Mouse (Mus musculus): Measurements from ENCODE around the gene Cyba. TPM values are rescaled to one million over a fixed set of nuclear protein-coding genes. Genes with fewer than 3 reads are reported as not detected.

Cyba gene
- polyA plus RNA-seq, 1 experiment from 2014 or later, result 238 TPM

DNA sequence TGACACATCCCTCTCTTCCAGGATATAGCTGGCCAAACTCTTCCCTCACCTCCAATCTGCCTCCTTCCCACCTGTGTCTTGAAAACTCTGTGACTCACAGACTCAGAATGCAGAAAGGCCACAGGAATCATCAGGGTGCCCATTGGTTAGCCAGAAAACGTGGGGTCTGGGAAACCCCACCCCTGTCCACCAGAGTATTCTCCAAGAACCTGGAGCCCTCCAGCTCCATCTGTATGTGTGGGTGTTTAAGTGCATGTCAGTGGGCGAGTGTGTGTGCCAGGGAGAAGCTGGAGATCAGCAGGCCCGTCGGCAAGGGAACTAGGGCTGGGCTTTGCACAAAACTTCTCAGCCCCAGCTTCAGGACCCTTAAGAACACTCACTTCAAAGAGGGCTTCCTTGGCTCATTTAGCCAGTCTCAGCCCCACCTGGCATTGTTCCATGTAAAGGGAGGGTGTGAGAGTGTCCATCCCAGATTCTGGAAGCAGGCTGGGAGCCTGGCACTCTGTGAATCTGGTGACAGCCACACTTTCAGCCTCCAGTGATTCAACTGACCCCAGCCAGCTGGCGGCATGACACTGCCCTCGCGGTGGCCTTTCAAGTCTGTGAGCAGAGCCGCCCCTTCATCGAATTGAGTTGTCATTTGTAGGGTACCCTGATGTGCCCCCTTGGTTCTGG, 12.7 kb downstream of the Cyba start:
- H3K36me3 ChIP-seq, result peaks cover 17% of the 10 kb centered on the region
- no peak for ATAC-seq (ENCODE audit: insufficient read depth, low FRiP score, low read depth)
- no peaks in the 10 kb centered on the region for H3K9me3 ChIP-seq
- no peak overlapping the region for H3K4me2 ChIP-seq
- WGBS, result 65% methylated on average over 9 of the region's 9 CpGs
- H3K27ac ChIP-seq, result no peak overlapping the region
- H3K9ac ChIP-seq, result no peak overlapping the region
- no peaks in the 10 kb centered on the region for H3K27me3 ChIP-seq (replicated peaks)
- H3K4me3 ChIP-seq (replicated peaks), result no peak overlapping the region
- H3K4me1 ChIP-seq, result 0 out of 2 replicates have a peak, but pooled peaks cover 4% of the 10 kb centered on the region

DNA sequence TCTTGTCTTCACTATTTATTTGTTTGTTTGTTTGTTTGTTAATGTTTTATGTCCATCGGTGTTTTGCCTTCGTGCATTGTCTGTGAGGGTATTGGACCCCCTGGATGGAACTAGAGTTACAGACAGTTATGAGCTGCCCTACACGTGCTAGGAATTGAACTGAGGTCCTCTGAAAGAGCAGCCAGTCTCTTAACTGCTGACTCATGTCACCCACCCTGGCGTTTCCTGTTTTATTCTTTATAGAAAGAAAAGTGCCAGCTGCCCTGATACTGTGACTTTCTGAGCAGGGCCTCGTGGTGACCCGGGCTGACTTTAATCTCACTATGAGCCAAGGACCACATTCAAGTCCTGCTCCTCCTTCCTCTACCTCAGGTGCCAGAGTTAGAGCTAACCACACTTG, 17.2 kb downstream of the Cyba start:
- Histone ChIP-seq H3K9ac (no peak overlapping the region), H3K27ac (no peak overlapping the region), H3K9me3 (no peaks in the 10 kb centered on the region), H3K4me1 (0 out of 2 replicates have a peak, but pooled peaks cover 4% of the 10 kb centered on the region), H3K36me3 (peaks cover 50% of the 10 kb centered on the region), H3K4me3 (replicated peaks) (no peak overlapping the region), H3K4me2 (no peak overlapping the region), H3K27me3 (replicated peaks) (no peaks in the 10 kb centered on the region)
- no peak for ATAC-seq (ENCODE audit: insufficient read depth, low FRiP score, low read depth)
- 80% methylated on average over 6 of the region's 6 CpGs for WGBS

DNA sequence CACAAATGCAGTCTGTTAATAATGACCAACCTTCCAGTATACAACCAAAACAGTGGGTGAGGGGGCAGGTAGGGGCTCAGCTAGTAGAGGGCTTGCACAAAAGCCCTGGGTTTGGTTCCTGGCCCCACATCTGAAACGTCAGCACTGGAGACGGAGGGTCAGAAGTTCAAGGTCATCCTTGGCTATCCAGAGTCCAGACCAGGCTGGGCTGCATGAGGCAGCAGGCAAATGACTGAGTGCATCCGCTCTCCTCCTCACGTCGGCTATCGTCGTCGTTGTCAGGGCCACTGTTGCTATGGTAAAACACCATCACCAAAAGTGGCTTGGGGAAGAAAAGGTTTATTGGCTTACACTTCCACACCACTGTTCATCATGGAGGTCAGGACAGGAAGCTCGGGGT, 18.4 kb downstream of the Cyba start:
- Histone ChIP-seq H3K9ac (no peak overlapping the region), H3K27me3 (replicated peaks) (no peaks in the 10 kb centered on the region), H3K4me1 (no peaks in the 10 kb centered on the region), H3K4me2 (no peak overlapping the region), H3K36me3 (peaks cover 62% of the 10 kb centered on the region), H3K9me3 (no peaks in the 10 kb centered on the region), H3K27ac (no peak overlapping the region), H3K4me3 (replicated peaks) (no peak overlapping the region)
- ATAC-seq (ENCODE audit: insufficient read depth, low FRiP score, low read depth), result no peak
- 82% methylated on average over 9 of the region's 9 CpGs for WGBS

DNA sequence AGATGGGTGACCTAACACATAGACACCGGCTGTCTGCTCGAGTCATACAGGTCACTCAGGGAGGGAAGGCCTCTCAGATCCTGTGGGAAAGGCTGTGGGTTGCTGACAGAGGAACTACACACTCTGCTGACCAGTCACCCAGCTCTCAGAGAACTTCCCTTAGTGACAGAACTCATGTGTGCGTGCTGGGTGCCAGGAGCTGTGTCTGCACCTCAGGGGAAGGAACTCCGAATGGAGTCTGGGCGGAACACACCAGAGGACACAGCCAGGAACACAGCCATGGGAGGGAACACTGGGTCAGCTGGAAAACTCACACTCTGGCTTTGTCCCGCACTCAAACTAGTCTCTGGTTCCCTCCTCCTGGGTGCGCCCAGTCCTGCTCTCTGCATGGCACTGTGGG, 25.1 kb downstream of the Cyba start:
- H3K9ac ChIP-seq, result no peak overlapping the region
- H3K4me2 ChIP-seq, result no peak overlapping the region
- H3K9me3 ChIP-seq, result no peaks in the 10 kb centered on the region
- H3K27me3 ChIP-seq (replicated peaks), result no peaks in the 10 kb centered on the region
- peaks cover 81% of the 10 kb centered on the region for H3K36me3 ChIP-seq
- no peak overlapping the region for H3K4me3 ChIP-seq (replicated peaks)
- no peak for ATAC-seq (ENCODE audit: insufficient read depth, low FRiP score, low read depth)
- no peak overlapping the region for H3K27ac ChIP-seq
- H3K4me1 ChIP-seq, result no peaks in the 10 kb centered on the region
- 90% methylated on average over 7 of the region's 7 CpGs for WGBS

DNA sequence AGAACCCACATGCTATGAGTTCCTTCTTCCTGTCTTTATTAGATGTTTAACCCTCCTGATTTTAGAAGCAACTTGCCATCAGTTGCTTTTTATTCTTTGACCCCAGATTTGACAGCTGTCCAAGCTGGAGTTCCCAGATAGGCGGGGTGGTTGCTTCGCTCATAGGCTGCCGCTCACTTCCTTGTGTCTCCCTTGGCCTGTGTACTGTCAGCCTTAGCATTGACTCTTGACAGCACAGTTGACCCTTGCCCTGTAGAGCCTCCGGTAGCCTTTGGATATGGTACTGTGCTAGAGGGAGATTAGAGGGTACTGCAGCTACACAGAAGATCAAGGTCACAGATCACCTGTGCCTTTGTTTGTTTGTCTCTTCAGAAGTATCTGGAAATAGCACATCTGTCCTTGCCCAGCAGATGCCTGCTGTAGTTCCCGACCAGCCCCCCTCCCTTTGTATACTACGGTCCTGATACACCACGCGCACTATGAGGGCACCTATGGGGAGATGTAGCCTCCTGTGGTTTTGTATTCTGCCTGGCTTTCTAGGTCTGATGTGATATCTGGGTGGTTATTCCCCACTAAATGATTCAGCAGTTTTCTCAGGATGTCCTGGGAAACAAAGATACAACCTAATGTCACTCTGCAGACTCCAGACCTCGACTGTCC, 27.5 kb downstream of the Cyba start:
- H3K4me2 ChIP-seq, result no peak overlapping the region
- no peaks in the 10 kb centered on the region for H3K4me1 ChIP-seq
- WGBS, result 79% methylated on average over 9 of the region's 9 CpGs
- H3K9me3 ChIP-seq, result no peaks in the 10 kb centered on the region
- no peaks in the 10 kb centered on the region for H3K27me3 ChIP-seq (replicated peaks)
- no peak overlapping the region for H3K27ac ChIP-seq
- no peak overlapping the region for H3K4me3 ChIP-seq (replicated peaks)
- ATAC-seq (ENCODE audit: insufficient read depth, low FRiP score, low read depth), result no peak
- H3K9ac ChIP-seq, result no peak overlapping the region
- peaks cover 74% of the 10 kb centered on the region for H3K36me3 ChIP-seq

DNA sequence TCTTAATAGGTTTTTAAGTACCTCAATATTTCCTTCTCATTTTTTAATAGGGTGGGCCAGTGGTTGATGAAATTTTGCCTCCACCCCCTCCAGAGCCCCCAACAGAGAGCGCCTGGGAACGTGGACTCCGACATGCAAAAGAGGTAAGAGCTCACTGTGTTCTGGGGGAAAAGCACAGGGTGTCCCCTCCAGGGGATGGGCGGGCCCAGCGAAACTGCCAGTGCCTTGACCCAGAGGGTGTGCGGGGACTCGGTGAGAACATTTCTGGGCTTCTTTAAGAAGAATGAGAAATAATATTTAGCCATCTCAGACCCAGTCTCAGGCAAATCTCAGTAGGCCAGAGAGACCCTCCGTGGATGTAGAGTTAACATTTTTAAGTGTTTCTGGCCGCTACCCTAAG, 34.5 kb downstream of the Cyba start:
- H3K9me3 ChIP-seq, result no peaks in the 10 kb centered on the region
- no peak overlapping the region for H3K4me2 ChIP-seq
- H3K27me3 ChIP-seq (replicated peaks), result no peaks in the 10 kb centered on the region
- WGBS, result 94% methylated on average over 9 of the region's 9 CpGs
- no peak for ATAC-seq (ENCODE audit: insufficient read depth, low FRiP score, low read depth)
- H3K27ac ChIP-seq, result no peak overlapping the region
- H3K4me1 ChIP-seq, result no peaks in the 10 kb centered on the region
- peaks cover 51% of the 10 kb centered on the region for H3K36me3 ChIP-seq
- no peak overlapping the region for H3K4me3 ChIP-seq (replicated peaks)
- no peak overlapping the region for H3K9ac ChIP-seq

DNA sequence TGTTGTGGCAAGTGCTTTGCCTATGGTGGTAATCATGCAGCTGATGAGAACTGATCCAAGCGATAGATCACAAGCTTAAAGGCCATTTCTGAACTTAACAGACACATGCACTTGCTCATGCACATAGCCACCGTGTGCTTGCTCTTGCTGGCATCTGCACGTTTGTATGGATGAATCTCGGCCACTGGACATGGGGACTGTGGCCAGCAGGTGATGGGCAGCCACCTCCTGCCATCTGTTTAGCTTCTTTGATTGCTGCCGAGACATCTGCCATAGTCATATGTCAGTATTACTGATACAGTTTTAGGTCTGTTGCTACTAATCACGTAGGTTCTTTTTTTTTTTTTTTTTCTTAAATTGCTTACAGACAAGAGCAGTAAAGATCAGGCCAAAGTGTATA, 37.4 kb downstream of the Cyba start:
- WGBS, result 86% methylated on average over 6 of the region's 6 CpGs
- H3K9ac ChIP-seq, result no peak overlapping the region
- no peaks in the 10 kb centered on the region for H3K27me3 ChIP-seq (replicated peaks)
- no peak overlapping the region for H3K4me2 ChIP-seq
- peaks cover 43% of the 10 kb centered on the region for H3K36me3 ChIP-seq
- no peak overlapping the region for H3K27ac ChIP-seq
- no peaks in the 10 kb centered on the region for H3K4me1 ChIP-seq
- no peak overlapping the region for H3K4me3 ChIP-seq (replicated peaks)
- no peaks in the 10 kb centered on the region for H3K9me3 ChIP-seq
- ATAC-seq (ENCODE audit: insufficient read depth, low FRiP score, low read depth), result no peak

DNA sequence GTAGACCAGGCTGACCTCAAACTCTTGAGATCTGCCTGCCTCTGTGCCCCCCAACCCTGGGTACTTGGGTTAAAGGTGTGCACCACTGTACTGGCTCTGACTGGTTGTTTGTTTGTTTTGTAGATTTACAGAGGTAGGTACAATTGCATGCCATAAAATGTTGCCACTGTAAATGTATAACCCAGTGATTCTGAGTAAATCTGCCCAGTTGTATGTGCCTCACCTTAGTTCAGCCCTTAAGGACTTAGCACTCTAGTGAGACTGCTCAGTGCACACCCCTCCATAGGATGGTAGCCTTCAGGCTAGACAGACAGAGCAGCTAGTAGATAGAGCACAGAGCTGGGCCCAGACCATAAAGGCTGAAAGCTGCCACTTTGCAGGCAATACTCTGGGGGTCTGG, 39.0 kb downstream of the Cyba start:
- Histone ChIP-seq H3K36me3 (peaks cover 43% of the 10 kb centered on the region), H3K27me3 (replicated peaks) (no peaks in the 10 kb centered on the region), H3K4me3 (replicated peaks) (no peak overlapping the region), H3K4me2 (no peak overlapping the region), H3K9ac (no peak overlapping the region), H3K4me1 (no peaks in the 10 kb centered on the region), H3K9me3 (no peaks in the 10 kb centered on the region), H3K27ac (no peak overlapping the region)
- ATAC-seq (ENCODE audit: insufficient read depth, low FRiP score, low read depth), result no peak

DNA sequence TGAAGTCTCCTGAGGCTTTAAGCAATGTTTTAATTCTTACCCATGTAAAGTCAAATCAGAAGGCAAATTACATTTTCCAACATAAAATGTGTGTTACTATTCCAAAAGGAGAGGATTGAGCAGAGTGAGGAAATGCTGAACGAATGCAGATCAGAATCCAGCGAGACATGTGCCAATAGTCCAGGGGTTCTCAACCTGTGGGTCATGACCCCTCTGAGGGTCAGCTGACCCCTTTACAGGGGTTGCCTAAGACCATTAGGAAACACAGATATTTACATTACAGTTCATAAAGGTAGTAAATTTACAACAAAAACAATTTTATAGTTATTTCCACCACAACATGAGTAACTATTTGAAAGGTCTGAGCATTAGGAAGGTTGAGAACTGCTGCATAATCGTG, 42.0 kb downstream of the Cyba start:
- Histone ChIP-seq H3K27me3 (replicated peaks) (no peaks in the 10 kb centered on the region), H3K4me1 (no peaks in the 10 kb centered on the region), H3K9ac (no peak overlapping the region), H3K36me3 (peaks cover 58% of the 10 kb centered on the region), H3K4me2 (no peak overlapping the region), H3K4me3 (replicated peaks) (no peak overlapping the region), H3K9me3 (no peaks in the 10 kb centered on the region), H3K27ac (no peak overlapping the region)
- ATAC-seq (ENCODE audit: insufficient read depth, low FRiP score, low read depth), result no peak
- 79% methylated on average over 3 of the region's 3 CpGs for WGBS

DNA sequence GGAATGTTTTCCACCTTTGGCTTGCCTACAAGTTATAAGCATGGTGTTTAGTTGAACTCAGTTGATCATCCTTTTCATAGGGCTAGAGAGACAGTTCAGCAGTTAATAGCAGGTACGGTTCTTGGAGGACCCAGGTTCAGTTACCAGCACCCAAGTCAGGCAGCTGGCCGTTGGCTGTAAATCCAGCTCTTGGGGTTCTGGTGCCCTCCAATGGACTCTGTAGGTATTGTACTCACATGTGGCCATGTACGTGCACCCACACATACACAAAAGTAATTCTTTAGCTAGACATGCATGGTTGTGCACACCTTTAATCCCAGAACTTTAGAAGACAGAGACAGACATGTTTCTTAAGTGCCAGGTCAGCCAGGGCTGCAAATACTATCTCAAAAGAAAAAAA, 43.4 kb downstream of the Cyba start:
- no peaks in the 10 kb centered on the region for H3K27me3 ChIP-seq (replicated peaks)
- H3K27ac ChIP-seq, result no peak overlapping the region
- no peak overlapping the region for H3K9ac ChIP-seq
- H3K4me1 ChIP-seq, result no peaks in the 10 kb centered on the region
- 82% methylated on average over 3 of the region's 3 CpGs for WGBS
- ATAC-seq (ENCODE audit: insufficient read depth, low FRiP score, low read depth), result no peak
- no peak overlapping the region for H3K4me3 ChIP-seq (replicated peaks)
- H3K9me3 ChIP-seq, result no peaks in the 10 kb centered on the region
- no peak overlapping the region for H3K4me2 ChIP-seq
- H3K36me3 ChIP-seq, result peaks cover 66% of the 10 kb centered on the region

DNA sequence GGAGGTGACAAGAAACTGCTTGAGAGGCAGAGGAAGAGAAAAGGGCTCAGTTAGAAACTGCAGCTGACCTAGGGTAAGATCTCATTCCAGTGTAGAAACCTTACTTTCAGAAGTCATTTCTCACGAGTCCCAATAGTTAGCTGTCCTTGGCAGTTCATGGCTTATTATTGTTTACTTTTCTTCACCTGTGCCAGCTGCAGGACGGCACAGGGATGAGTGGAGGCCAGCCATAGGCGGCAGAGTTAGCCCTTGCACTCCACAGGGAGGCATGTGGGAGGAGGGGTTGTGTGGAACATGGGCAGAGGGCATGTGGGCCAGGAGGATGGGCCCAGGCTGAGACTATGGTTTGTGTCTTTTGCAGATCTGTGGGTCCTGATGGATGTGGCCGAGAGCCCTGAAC, 49.7 kb downstream of the Cyba start:
- H3K36me3 ChIP-seq, result peaks cover 39% of the 10 kb centered on the region
- WGBS, result 66% methylated on average over 4 of the region's 4 CpGs
- H3K4me2 ChIP-seq, result no peak overlapping the region
- H3K9ac ChIP-seq, result no peak overlapping the region
- ATAC-seq (ENCODE audit: insufficient read depth, low FRiP score, low read depth), result no peak
- no peak overlapping the region for H3K4me3 ChIP-seq (replicated peaks)
- no peaks in the 10 kb centered on the region for H3K27me3 ChIP-seq (replicated peaks)
- no peak overlapping the region for H3K27ac ChIP-seq
- no peaks in the 10 kb centered on the region for H3K4me1 ChIP-seq
- H3K9me3 ChIP-seq, result no peaks in the 10 kb centered on the region

DNA sequence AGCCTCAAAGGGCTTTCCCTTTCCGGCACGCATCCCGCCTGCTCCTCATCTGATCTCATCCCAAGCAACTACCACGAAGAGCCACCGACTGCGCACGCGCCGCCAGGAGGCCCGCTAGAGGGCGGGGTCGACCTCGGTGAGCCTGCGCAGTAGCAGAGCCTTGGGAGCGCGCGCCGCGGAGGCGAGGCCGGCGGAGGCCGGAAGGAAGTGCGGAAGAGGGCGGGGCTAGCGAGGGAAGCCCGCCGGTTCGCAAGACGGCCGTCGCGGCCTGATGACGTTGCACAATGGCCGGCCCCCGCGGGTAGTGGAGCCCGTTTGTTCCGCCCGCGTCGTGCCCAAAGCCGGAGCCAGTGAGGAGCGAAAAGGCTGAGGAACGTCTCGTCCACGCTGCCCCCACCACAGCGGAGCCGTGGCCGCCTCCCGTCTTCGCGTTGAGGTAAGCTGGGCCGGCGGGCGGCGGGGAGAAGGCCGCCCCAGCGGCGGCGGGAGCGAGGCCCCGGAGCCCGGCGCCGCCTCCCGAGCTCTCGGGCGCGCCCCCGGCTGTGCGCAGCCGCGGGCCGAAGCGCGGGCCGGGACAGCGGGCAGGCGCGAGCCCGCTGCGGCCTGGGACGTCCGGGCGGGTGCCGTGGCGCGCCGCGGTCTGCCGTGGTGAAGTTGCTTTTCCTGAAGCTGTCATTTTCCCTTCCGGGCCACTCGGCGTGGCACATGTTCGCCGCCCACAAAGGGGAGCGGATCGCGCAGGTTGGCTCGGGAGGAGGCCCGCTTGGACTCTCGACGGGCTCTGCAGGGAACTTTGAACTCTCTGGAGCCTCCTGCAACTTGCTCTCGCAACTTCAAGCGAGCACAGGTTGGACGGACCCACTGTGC, 56.1 kb downstream of the Cyba start, which contains the start of gene Zc3h18:
TSS of gene Zc3h18 (plus strand) at position 245 of the 867 bp plus-strand sequence.
- H3K4me1 ChIP-seq, result peaks cover 5% of the 10 kb centered on the region; the same call in 1 of the 2 replicates
- no peaks in the 10 kb centered on the region for H3K27me3 ChIP-seq (replicated peaks)
- no peaks in the 10 kb centered on the region for H3K9me3 ChIP-seq
- peak within 1 kb of the TSS; percentile 92 for H3K9ac ChIP-seq
- ATAC-seq (ENCODE audit: insufficient read depth, low FRiP score, low read depth), result peak; percentile 97
- H3K4me2 ChIP-seq, result peak within 1 kb of the TSS; percentile 81
- no peaks in the 10 kb centered on the region for H3K36me3 ChIP-seq
- H3K4me3 ChIP-seq (replicated peaks), result peak within 1 kb of the TSS; percentile 84
- H3K27ac ChIP-seq, result peak within 1 kb of the TSS; percentile 94
- under 1% methylated on average over 106 of the region's 107 CpGs for WGBS
